Mouse (Mus musculus) intestine, embryonic 14.5 days (tissue): Measurements from ENCODE around the gene Gm21616. TPM values are rescaled to one million over a fixed set of nuclear protein-coding genes. Genes with fewer than 3 reads are reported as not detected.
"Not testable (repeated sequence)": the region's sequence is repeated elsewhere in the genome, so short reads cannot be mapped to it uniquely, and the experiment has no call there.

ENCODE experiments used
- ATAC-seq: fragments of 200-750 bp; cut with Nextera tagmentation; replicated peaks from 2 replicates; pipeline ENCODE4 v1.8.0; 2017; ENCODE audit warnings: low read depth, moderate number of reproducible peaks, moderate TSS enrichment, moderate library complexity; ENCODE audit not compliant: low FRiP score, low TSS enrichment
- DNase-seq: peaks from one replicate; pipeline ENCODE4 v3.0.0-alpha.2; 2018; ENCODE audit warnings: low spot score
- H3K27ac ChIP-seq: fragments of 300-500 bp; sonication (generic); 2 replicates; pipeline ENCODE4 v1.5.1; 2014; ENCODE audit warnings: low read depth, mild to moderate bottlenecking, control low read depth
- H3K27me3 ChIP-seq: fragments of 300-500 bp; sonication (generic); replicated peaks from 2 replicates; pipeline ENCODE4 v1.6.1; 2014; ENCODE audit warnings: low read length, control low read depth; ENCODE audit not compliant: control insufficient read depth, insufficient read depth
- H3K36me3 ChIP-seq: fragments of 300-500 bp; sonication (generic); 2 replicates; pipeline ENCODE4 v1.6.1; 2014; ENCODE audit warnings: low read length, control low read depth; ENCODE audit not compliant: control insufficient read depth, insufficient read depth
- H3K4me1 ChIP-seq: fragments of 300-500 bp; sonication (generic); replicated peaks from 2 replicates; pipeline ENCODE4 v1.6.1; 2014; ENCODE audit warnings: low read length, control low read depth, mixed read lengths; ENCODE audit not compliant: control insufficient read depth, insufficient read depth
- H3K4me2 ChIP-seq: fragments of 300-500 bp; sonication (generic); 2 replicates; pipeline ENCODE4 v1.6.1; 2014; ENCODE audit warnings: low read length
- H3K4me3 ChIP-seq: fragments of 300-500 bp; sonication (generic); 2 replicates; pipeline ENCODE4 v1.5.1; 2014; ENCODE audit warnings: low read depth, low read length, control low read depth, mixed read lengths
- H3K9ac ChIP-seq: fragments of 300-500 bp; sonication (generic); 2 replicates; pipeline ENCODE4 v1.6.1; 2014; ENCODE audit warnings: mild to moderate bottlenecking, low read length
- H3K9me3 ChIP-seq: fragments of 300-500 bp; sonication (generic); 2 replicates; pipeline ENCODE4 v1.6.1; 2016; ENCODE audit warnings: low read length, control low read depth; ENCODE audit not compliant: control insufficient read depth
- WGBS: fragments of 180-500 bp; shearing (Covaris S2); extraction: QIAGEN DNeasy Blood & Tissue Kit; methylation state at CpG from one replicate; pipeline ENCODE4 v1.1.7; 2014; 5-methylcytosine and 5-hydroxymethylcytosine counted together
- polyA plus RNA-seq: library from polyadenylated mRNA; unstranded; fragments of >200 nt; fragmentation: Nextera tagmentation; extraction: Ambion mirVana; gene quantifications from 2 replicates; pipeline ENCODE4 v1.2.1, GENCODE M21; 2014

Gm21616 gene
- not detected in 2 replicates for polyA plus RNA-seq

GRCm38 (mm10) chrX:125435242-125435641 is at the start of gene Gm21616:
TSS of gene Gm21616 (plus strand) at chrX:125435542.
- not testable (repeated sequence) for H3K36me3 ChIP-seq, H3K27me3 ChIP-seq, H3K4me2 ChIP-seq, H3K4me1 ChIP-seq, DNase-seq, H3K4me3 ChIP-seq, ATAC-seq, H3K9ac ChIP-seq, H3K9me3 ChIP-seq, H3K27ac ChIP-seq
- WGBS, result no CpG with 5 or more reads among the region's 4 CpGs
